Mouse (Mus musculus): ENCODE results near the gene Mgll. TPM values are rescaled to one million over a fixed set of nuclear protein-coding genes. Genes with fewer than 3 reads are reported as not detected.
A peak's percentile ranks its signal among the peaks of the same experiment; 100 is the strongest.

Gene Mgll
- total and polyA plus RNA-seq, 2 experiments from 2014 or later: 126 to 148 TPM

GRCm38 (mm10) chr6:88841514-88841780 is 117.2 kb downstream of the Mgll start:
- peak overlapping the region; percentile 84 for H3K4me2 ChIP-seq (ENCODE audit: low read depth, low read length)
- WGBS: under 1% methylated on average over 22 of the region's 22 CpGs
- DNase-seq (ENCODE audit: low spot score): no peak
- H3K9me3 ChIP-seq (ENCODE audit: low read length): no peaks in the 10 kb centered on the region
- peak overlapping the region; percentile 81 for H3K27ac ChIP-seq
- H3K36me3 ChIP-seq (ENCODE audit: insufficient read depth, low read length): peaks cover 22% of the 10 kb centered on the region
- peaks cover 10% of the 10 kb centered on the region for H3K4me1 ChIP-seq (ENCODE audit: insufficient read depth, low read length)
- TF ChIP-seq CTCF (IDR thresholded peaks at IDR 0.05; ENCODE audit: low read depth): no peak
- ATAC-seq: peak; percentile 33
- peak overlapping the region; percentile 73 for H3K9ac ChIP-seq (replicated peaks; ENCODE audit: low read length)
- H3K27me3 ChIP-seq (ENCODE audit: insufficient read depth, low read length): no peaks in the 10 kb centered on the region
- H3K4me3 ChIP-seq (ENCODE audit: low read length): peak overlapping the region; percentile 61

- H3K4me1 ChIP-seq (ENCODE audit: insufficient read depth, low read length): peaks cover 10% of the 10 kb centered on the region
- peak; percentile 45 for TF ChIP-seq CTCF (IDR thresholded peaks at IDR 0.05; ENCODE audit: low read depth)
Measured at GRCm38 (mm10) chr6:88841781-88842689, 117.8 kb downstream of the Mgll start, which contains the start of gene Abtb1. Gene Abtb1, minus strand, starts transcription at chr6:88841984.

GRCm38 (mm10) chr6:88842731-88843151 is 118.5 kb downstream of the Mgll start:
- 1% methylated on average over 32 of the region's 32 CpGs for WGBS
- peak overlapping the region; percentile 81 for H3K27ac ChIP-seq
- peaks cover 21% of the 10 kb centered on the region; the same call in 1 of the 2 replicates for H3K36me3 ChIP-seq (ENCODE audit: insufficient read depth, low read length)
- H3K4me3 ChIP-seq (ENCODE audit: low read length): peak overlapping the region; percentile 61
- DNase-seq (ENCODE audit: low spot score) (peak; percentile 76), ATAC-seq (peak; percentile 12)
- H3K4me1 ChIP-seq (ENCODE audit: insufficient read depth, low read length): peaks cover 10% of the 10 kb centered on the region
- 0 out of 2 replicates have a peak, but pooled peaks have one; percentile 18 for TF ChIP-seq CTCF (IDR thresholded peaks at IDR 0.05; ENCODE audit: low read depth)
- H3K27me3 ChIP-seq (ENCODE audit: insufficient read depth, low read length): no peaks in the 10 kb centered on the region
- H3K4me2 ChIP-seq (ENCODE audit: low read depth, low read length): peak overlapping the region; percentile 84
- H3K9me3 ChIP-seq (ENCODE audit: low read length): no peaks in the 10 kb centered on the region
- H3K9ac ChIP-seq (replicated peaks; ENCODE audit: low read length): peak overlapping the region; percentile 49

More at GRCm38 (mm10) chr6:88841781-88842689, 117.8 kb downstream of the Mgll start, which contains the start of gene Abtb1:
- under 1% methylated on average over 71 of the region's 72 CpGs for WGBS
- Histone ChIP-seq H3K9me3 (ENCODE audit: low read length) (no peaks in the 10 kb centered on the region), H3K4me3 (ENCODE audit: low read length) (peak within 1 kb of the TSS; percentile 61), H3K9ac (replicated peaks; ENCODE audit: low read length) (peak within 1 kb of the TSS; percentile 73), H3K4me2 (ENCODE audit: low read depth, low read length) (peak within 1 kb of the TSS; percentile 84), H3K27ac (peak within 1 kb of the TSS; percentile 81), H3K36me3 (ENCODE audit: insufficient read depth, low read length) (peaks cover 17% of the 10 kb centered on the region; the same call in 1 of the 2 replicates), H3K27me3 (ENCODE audit: insufficient read depth, low read length) (no peaks in the 10 kb centered on the region)
- DNase-seq (ENCODE audit: low spot score) (peak; percentile 100), ATAC-seq (peak; percentile 94)

- no peak for TF ChIP-seq CTCF (IDR thresholded peaks at IDR 0.05; ENCODE audit: low read depth)
- DNase-seq (ENCODE audit: low spot score) (no peak), ATAC-seq (no peak)
- H3K4me2 ChIP-seq (ENCODE audit: low read depth, low read length): peak overlapping the region; percentile 84; the same call in 1 of the 2 replicates
- H3K27me3 ChIP-seq (ENCODE audit: insufficient read depth, low read length): no peaks in the 10 kb centered on the region
- peaks cover 10% of the 10 kb centered on the region for H3K4me1 ChIP-seq (ENCODE audit: insufficient read depth, low read length)
- H3K9me3 ChIP-seq (ENCODE audit: low read length): no peaks in the 10 kb centered on the region
- no peak overlapping the region for H3K9ac ChIP-seq (replicated peaks; ENCODE audit: low read length)
- H3K36me3 ChIP-seq (ENCODE audit: insufficient read depth, low read length): peaks cover 21% of the 10 kb centered on the region; the same call in 1 of the 2 replicates
- H3K27ac ChIP-seq: peak overlapping the region; percentile 81
- H3K4me3 ChIP-seq (ENCODE audit: low read length): no peak overlapping the region
- 68% methylated on average over 7 of the region's 7 CpGs for WGBS
Measured at GRCm38 (mm10) chr6:88843241-88843640, 119.0 kb downstream of the Mgll start.

- Histone ChIP-seq H3K4me2 (ENCODE audit: low read depth, low read length) (no peak overlapping the region), H3K4me3 (ENCODE audit: low read length) (no peak overlapping the region), H3K9ac (replicated peaks; ENCODE audit: low read length) (no peak overlapping the region), H3K27me3 (ENCODE audit: insufficient read depth, low read length) (no peaks in the 10 kb centered on the region), H3K36me3 (ENCODE audit: insufficient read depth, low read length) (peaks cover 22% of the 10 kb centered on the region), H3K4me1 (ENCODE audit: insufficient read depth, low read length) (peaks cover 10% of the 10 kb centered on the region), H3K9me3 (ENCODE audit: low read length) (no peaks in the 10 kb centered on the region), H3K27ac (no peak overlapping the region)
- ATAC-seq (no peak), DNase-seq (ENCODE audit: low spot score) (no peak)
- WGBS: 81% methylated on average over 9 of the region's 9 CpGs
- TF ChIP-seq CTCF (IDR thresholded peaks at IDR 0.05; ENCODE audit: low read depth): no peak
Measured at GRCm38 (mm10) chr6:88843781-88844725, 119.8 kb downstream of the Mgll start.

GRCm38 (mm10) chr6:88844901-88845565 is 120.8 kb downstream of the Mgll start:
- ATAC-seq (no peak), DNase-seq (ENCODE audit: low spot score) (no peak)
- Histone ChIP-seq H3K36me3 (ENCODE audit: insufficient read depth, low read length) (peaks cover 24% of the 10 kb centered on the region), H3K4me3 (ENCODE audit: low read length) (no peak overlapping the region), H3K9me3 (ENCODE audit: low read length) (no peaks in the 10 kb centered on the region), H3K27me3 (ENCODE audit: insufficient read depth, low read length) (no peaks in the 10 kb centered on the region), H3K27ac (no peak overlapping the region), H3K9ac (replicated peaks; ENCODE audit: low read length) (no peak overlapping the region), H3K4me2 (ENCODE audit: low read depth, low read length) (no peak overlapping the region), H3K4me1 (ENCODE audit: insufficient read depth, low read length) (peaks cover 10% of the 10 kb centered on the region)
- TF ChIP-seq CTCF (IDR thresholded peaks at IDR 0.05; ENCODE audit: low read depth): no peak
- WGBS: 86% methylated on average over 7 of the region's 7 CpGs

Measured in hindbrain, postnatal 0 days (tissue).